Mouse (Mus musculus) fibroblast of lung, adult 2 months (primary cell): Measurements from ENCODE around the gene Taok3.
"Not testable (repeated sequence)": the region's sequence is repeated elsewhere in the genome, so short reads cannot be mapped to it uniquely, and the experiment has no call there.

ENCODE experiments used
- DNase-seq: peaks from one replicate; pipeline ENCODE4 v3.0.0-alpha.2; 2011; ENCODE audit warnings: low read depth

Taok3 gene

GRCm38 (mm10) chr5:117267913-117268312 is 148.0 kb downstream of the Taok3 start:
- no peak for DNase-seq

- DNase-seq, result no peak
These were observed 148.8 kb downstream of the Taok3 start for GRCm38 (mm10) chr5:117268749-117269148.

- DNase-seq, result no peak
These were observed 149.5 kb downstream of the Taok3 start for GRCm38 (mm10) chr5:117269395-117269794.

DNA sequence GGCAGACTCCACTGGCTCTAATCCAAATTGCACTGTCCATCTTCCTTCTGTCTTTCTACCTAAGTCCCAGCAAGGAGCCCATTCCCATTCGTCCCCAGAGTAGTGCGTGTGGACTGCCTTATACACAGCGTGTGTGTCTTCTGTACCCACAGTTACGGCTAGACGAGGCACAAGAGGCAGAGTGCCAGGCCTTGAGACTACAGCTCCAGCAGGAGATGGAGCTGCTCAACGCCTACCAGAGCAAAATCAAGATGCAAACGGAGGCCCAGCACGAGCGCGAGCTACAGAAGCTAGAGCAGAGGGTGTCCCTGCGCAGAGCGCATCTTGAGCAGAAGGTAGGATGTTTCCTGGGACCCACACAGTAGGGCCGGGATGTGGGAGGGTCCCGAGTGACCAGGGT is 152.0 kb downstream of the Taok3 start:
- DNase-seq, result no peak

GRCm38 (mm10) chr5:117274817-117275216 is 154.9 kb downstream of the Taok3 start:
- DNase-seq, result no peak

DNA sequence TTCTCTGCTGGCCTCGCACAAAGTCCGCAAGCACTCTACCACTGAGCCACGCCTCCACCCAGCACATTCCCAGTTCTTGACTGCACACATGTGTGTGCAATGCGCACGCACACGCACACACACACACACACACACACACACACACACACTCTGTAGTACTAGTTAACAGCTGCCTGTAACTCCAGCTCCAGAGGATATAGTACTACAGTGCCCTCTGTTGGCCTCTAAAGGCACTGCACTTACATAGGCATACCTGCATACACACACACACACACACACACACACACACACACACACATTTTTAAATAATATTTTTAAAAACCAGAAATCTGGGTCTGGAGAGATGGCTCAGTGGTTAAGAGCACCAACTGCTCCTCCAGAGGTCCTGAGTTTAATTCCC is 157.9 kb downstream of the Taok3 start:
- no peak for DNase-seq

- no peak for DNase-seq
These were observed 159.1 kb downstream of the Taok3 start for GRCm38 (mm10) chr5:117278809-117279668.

DNA sequence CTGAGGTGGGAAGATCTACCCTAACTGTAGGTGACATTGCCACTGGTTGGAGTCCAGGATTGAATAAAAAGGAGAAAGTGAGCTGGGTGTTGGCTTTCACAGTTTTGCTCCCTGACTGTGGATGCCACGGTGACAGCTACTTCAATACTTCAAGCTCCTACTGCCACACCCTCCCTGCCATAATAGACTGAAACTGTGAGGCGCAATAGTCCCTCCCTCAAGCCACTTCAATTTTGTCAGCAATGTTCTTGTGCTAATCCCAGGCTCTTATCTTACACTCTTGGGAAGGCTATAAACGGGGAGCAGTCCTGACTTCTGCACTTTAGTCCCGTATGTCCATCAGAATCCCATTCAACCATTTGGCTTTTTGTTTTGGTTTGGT is 159.7 kb downstream of the Taok3 start:
- no peak for DNase-seq

GRCm38 (mm10) chr5:117281536-117281935 is 161.6 kb downstream of the Taok3 start:
- DNase-seq, result no peak

DNA sequence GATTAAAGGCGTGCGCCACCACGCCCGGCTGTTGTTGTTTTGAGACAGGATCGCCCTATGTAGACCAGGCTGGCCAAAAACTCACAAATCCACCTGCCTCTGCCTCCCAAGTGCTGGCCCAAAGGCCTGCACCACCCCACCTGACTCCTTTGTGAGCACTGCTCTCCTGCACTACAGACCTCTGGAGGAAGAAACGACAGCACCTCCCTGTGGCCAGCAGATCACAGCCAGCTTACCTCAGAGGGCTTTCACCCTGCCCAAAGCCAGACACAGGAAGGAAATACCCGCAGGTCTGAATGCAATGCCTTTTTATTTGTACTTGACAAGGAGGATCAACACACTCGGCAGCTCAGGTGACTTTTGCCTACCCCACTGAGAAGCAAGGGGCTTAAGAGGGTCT is 162.4 kb downstream of the Taok3 start:
- no peak for DNase-seq

- DNase-seq, result no peak
These were observed 164.1 kb downstream of the Taok3 start for GRCm38 (mm10) chr5:117284029-117284428.

DNA sequence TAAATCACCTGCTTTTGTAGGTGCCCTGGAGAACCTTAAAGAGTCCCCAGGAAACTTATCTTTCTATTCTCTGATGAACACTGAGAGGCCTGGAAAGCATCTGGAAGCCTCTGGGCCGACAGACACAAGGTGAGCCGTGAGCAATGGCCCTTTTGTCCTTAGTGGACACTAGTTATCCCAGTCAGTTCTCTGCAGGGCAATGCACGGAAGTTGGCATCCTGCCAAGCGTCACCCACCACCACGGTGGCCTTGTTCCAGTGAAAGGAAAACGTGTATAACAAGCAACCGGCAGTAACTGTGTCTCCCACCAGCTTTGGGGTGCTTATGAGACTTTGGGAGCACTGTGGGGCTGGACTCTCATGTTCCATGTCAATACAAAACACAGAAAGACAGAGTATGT is 164.8 kb downstream of the Taok3 start:
- DNase-seq, result no peak

GRCm38 (mm10) chr5:117285266-117285665 is 165.3 kb downstream of the Taok3 start:
- DNase-seq, result no peak

DNA sequence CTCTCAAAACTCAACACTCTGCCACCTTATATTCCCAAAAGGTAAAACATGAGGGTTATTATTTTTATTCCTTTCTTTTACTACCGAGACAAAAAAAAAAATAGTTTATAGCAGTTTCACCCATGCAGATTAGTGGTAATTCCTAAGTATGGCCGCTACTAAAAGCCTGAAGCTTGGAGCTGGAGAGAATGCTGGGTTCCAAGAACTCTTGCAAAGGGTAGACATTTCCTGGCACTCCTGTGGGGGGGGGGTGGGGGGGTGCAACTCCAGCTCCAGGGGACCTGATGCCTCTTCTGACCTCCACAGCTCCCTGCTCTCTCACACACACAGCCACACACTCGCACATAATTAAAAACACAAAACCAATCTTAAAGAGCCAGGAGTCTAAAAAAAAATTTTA is 166.4 kb downstream of the Taok3 start:
- no peak for DNase-seq

GRCm38 (mm10) chr5:117286831-117287822 is 167.2 kb downstream of the Taok3 start, which contains the start of gene Pebp1:
Gene Pebp1, minus strand, starts transcription at chr5:117287625.
- peak; percentile 89 for DNase-seq

- no peak for DNase-seq
These were observed 169.7 kb downstream of the Taok3 start for GRCm38 (mm10) chr5:117289646-117290045.

GRCm38 (mm10) chr5:117290081-117290480 is 170.2 kb downstream of the Taok3 start:
- no peak for DNase-seq

GRCm38 (mm10) chr5:117291312-117291711 is 171.4 kb downstream of the Taok3 start:
- no peak for DNase-seq

DNA sequence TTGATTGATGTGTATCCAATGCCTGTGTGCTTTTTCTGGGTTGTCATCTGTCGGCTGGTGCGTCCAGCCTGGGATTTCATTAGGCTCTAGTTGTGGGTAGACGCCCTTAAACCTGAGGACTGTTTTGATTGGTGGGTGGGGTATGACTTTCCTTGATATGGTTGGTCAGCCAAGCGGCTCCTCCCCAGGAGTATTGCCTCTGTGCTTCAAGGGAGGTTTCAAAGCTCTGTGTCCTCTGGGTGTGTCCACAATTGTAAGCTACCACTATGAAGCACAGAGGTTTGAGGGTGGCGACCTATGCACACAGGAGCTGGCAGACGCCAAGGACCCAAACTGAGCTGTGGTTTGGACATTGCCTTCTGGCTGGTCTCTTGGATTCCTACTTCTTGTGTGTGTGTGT is 172.6 kb downstream of the Taok3 start:
- no peak for DNase-seq

- not testable (repeated sequence) for DNase-seq
These were observed 173.8 kb downstream of the Taok3 start for GRCm38 (mm10) chr5:117293776-117294175.

- DNase-seq, result no peak
These were observed 175.1 kb downstream of the Taok3 start for GRCm38 (mm10) chr5:117295011-117295410.

DNA sequence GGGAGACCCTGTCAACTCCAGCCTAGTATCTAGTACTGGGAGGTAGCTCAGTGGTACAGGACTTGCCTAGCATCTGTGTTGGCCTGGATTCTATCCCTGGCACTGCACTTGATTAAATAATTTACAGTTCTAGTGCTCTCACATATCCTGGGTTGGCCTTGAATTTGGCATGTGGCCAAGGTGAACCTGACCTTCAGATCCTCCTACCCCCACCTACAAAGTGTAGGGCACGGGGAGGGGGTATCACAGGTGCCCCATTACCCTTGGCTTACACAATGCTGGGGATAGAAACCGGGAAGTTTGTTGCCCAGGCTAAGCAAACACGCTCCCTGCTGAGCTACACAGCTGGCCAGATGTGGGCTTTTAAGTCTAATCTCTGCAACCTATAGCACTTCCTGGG is 183.0 kb downstream of the Taok3 start:
- DNase-seq, result no peak
